Mouse (Mus musculus) limb, embryonic 14.5 days (tissue): ENCODE data around the gene 3110082I17Rik. TPM values are rescaled to one million over a fixed set of nuclear protein-coding genes. Genes with fewer than 3 reads are reported as not detected.
A peak's percentile ranks its signal among the peaks of the same experiment; 100 is the strongest.

Experiments
- ATAC-seq: fragments of 200-750 bp; cut with Nextera tagmentation; 2 replicates; pipeline ENCODE4 v1.8.0; 2017; ENCODE audit warnings: low read depth, moderate number of reproducible peaks, moderate TSS enrichment; ENCODE audit not compliant: low FRiP score
- DNase-seq: peaks from one replicate; pipeline ENCODE4 v3.0.0-alpha.2; 2015; ENCODE audit warnings: low spot score
- H3K27ac ChIP-seq: fragments of 300-500 bp; sonication (generic); replicated peaks from 2 replicates; pipeline ENCODE4 v1.5.1; 2014; ENCODE audit warnings: low read depth, mild to moderate bottlenecking, low read length, moderate library complexity, mixed read lengths
- H3K27me3 ChIP-seq: fragments of 300-500 bp; sonication (generic); 2 replicates; pipeline ENCODE4 v1.6.1; 2014; ENCODE audit warnings: low read length, mixed read lengths; ENCODE audit not compliant: control insufficient read depth, insufficient read depth
- H3K36me3 ChIP-seq: fragments of 300-500 bp; sonication (generic); 2 replicates; pipeline ENCODE4 v1.6.1; 2014; ENCODE audit warnings: mild to moderate bottlenecking, low read length, moderate library complexity, mixed read lengths; ENCODE audit not compliant: control insufficient read depth, insufficient read depth
- H3K4me1 ChIP-seq: fragments of 300-500 bp; sonication (generic); 2 replicates; pipeline ENCODE4 v1.6.1; 2014; ENCODE audit warnings: antibody characterized with exemption, low read length, mixed read lengths; ENCODE audit not compliant: control insufficient read depth, insufficient read depth
- H3K4me2 ChIP-seq: fragments of 300-500 bp; sonication (generic); replicated peaks from 2 replicates; pipeline ENCODE4 v1.6.1; 2014; ENCODE audit warnings: low read depth, mild to moderate bottlenecking, low read length, moderate library complexity; ENCODE audit not compliant: severe bottlenecking
- H3K4me3 ChIP-seq: fragments of 300-500 bp; sonication (generic); replicated peaks from 2 replicates; pipeline ENCODE4 v1.5.1; 2014; ENCODE audit warnings: low read length
- H3K9ac ChIP-seq: fragments of 300-500 bp; sonication (generic); 2 replicates; pipeline ENCODE4 v1.6.1; 2014; ENCODE audit warnings: mild to moderate bottlenecking, low read depth, low read length, moderate library complexity; ENCODE audit not compliant: severe bottlenecking
- H3K9me3 ChIP-seq: fragments of 300-500 bp; sonication (generic); 2 replicates; pipeline ENCODE4 v1.6.1; 2016; ENCODE audit warnings: low read length; ENCODE audit not compliant: control insufficient read depth
- POLR2A ChIP-seq: fragments of 200-500 bp; IDR thresholded peaks from 2 replicates; pipeline ENCODE4 v1.8.0; 2012; ENCODE audit warnings: inconsistent platforms, mild to moderate bottlenecking, moderate library complexity, borderline replicate concordance; ENCODE audit not compliant: insufficient read depth, insufficient read length; ENCODE audit errors: extremely low read depth
- WGBS: fragments of 180-500 bp; shearing (Covaris S2); extraction: QIAGEN DNeasy Blood & Tissue Kit; methylation state at CpG from one replicate; pipeline ENCODE4 v1.1.7; 2014; 5-methylcytosine and 5-hydroxymethylcytosine counted together
- polyA plus RNA-seq, 2 experiments: library from polyadenylated mRNA; depleted of rRNA in 1 of 2; stranded (reverse) in 1 of 2; unstranded in 1 of 2; fragments of >200 nt; fragmentation: Nextera tagmentation in 1 of 2; extraction: Ambion mirVana in 1 of 2; gene quantifications; 2 replicates each; pipeline versions ENCODE4 v1.2.1 to v1.2.3; 2012 to 2014

The 3110082I17Rik gene
- polyA plus RNA-seq, 2 experiments = 23.2 to 27.9 TPM

GRCm38 (mm10) chr5:139445258-139445657, 15.1 kb downstream of the 3110082I17Rik start:
- no peaks in the 10 kb centered on the region for H3K27me3 ChIP-seq
- no peak for TF ChIP-seq POLR2A
- no peaks in the 10 kb centered on the region for H3K9me3 ChIP-seq
- no peak overlapping the region for H3K4me2 ChIP-seq
- ATAC-seq = no peak
- whole genome bisulfite sequencing = 90% methylated on average over 8 of the region's 8 CpGs
- H3K36me3 ChIP-seq = no peaks in the 10 kb centered on the region
- no peak for DNase-seq
- no peaks in the 10 kb centered on the region; the same call in 1 of the 2 replicates for H3K4me1 ChIP-seq
- no peak overlapping the region for H3K27ac ChIP-seq
- H3K9ac ChIP-seq = no peak overlapping the region
- no peak overlapping the region for H3K4me3 ChIP-seq

- H3K4me1 ChIP-seq = no peaks in the 10 kb centered on the region; the same call in 1 of the 2 replicates
- H3K9ac ChIP-seq = no peak overlapping the region
- no peak for TF ChIP-seq POLR2A
- no peak for ATAC-seq
- H3K27ac ChIP-seq = 0 out of 2 replicates have a peak overlapping the region, but pooled peaks have one; percentile 5
- H3K9me3 ChIP-seq = no peaks in the 10 kb centered on the region
- no peak overlapping the region for H3K4me2 ChIP-seq
- no peak for DNase-seq
- 74% methylated on average over 4 of the region's 4 CpGs for WGBS
- no peaks in the 10 kb centered on the region for H3K36me3 ChIP-seq
- H3K27me3 ChIP-seq = no peaks in the 10 kb centered on the region
- no peak overlapping the region for H3K4me3 ChIP-seq
Observed at GRCm38 (mm10) chr5:139442962-139443361, 17.4 kb downstream of the 3110082I17Rik start.

- H3K9ac ChIP-seq = no peak overlapping the region
- no peak overlapping the region for H3K4me3 ChIP-seq
- H3K36me3 ChIP-seq = no peaks in the 10 kb centered on the region
- TF ChIP-seq POLR2A = no peak
- 0 out of 2 replicates have a peak overlapping the region, but pooled peaks have one; percentile 5 for H3K27ac ChIP-seq
- H3K4me1 ChIP-seq = no peaks in the 10 kb centered on the region; the same call in 1 of the 2 replicates
- WGBS = 69% methylated on average over 12 of the region's 12 CpGs
- no peak for DNase-seq
- no peaks in the 10 kb centered on the region for H3K9me3 ChIP-seq
- no peaks in the 10 kb centered on the region for H3K27me3 ChIP-seq
- no peak overlapping the region for H3K4me2 ChIP-seq
- no peak for ATAC-seq
Observed at GRCm38 (mm10) chr5:139442428-139442827, 17.9 kb downstream of the 3110082I17Rik start.

- H3K4me3 ChIP-seq = no peak overlapping the region
- H3K9ac ChIP-seq = no peak overlapping the region
- no peaks in the 10 kb centered on the region for H3K36me3 ChIP-seq
- no peaks in the 10 kb centered on the region; the same call in 1 of the 2 replicates for H3K4me1 ChIP-seq
- DNase-seq (no peak), ATAC-seq (no peak)
- H3K27ac ChIP-seq = no peak overlapping the region
- H3K9me3 ChIP-seq = no peaks in the 10 kb centered on the region
- H3K4me2 ChIP-seq = no peak overlapping the region
- WGBS = 90% methylated on average over 2 of the region's 2 CpGs
- H3K27me3 ChIP-seq = no peaks in the 10 kb centered on the region
- TF ChIP-seq POLR2A = no peak
Observed at GRCm38 (mm10) chr5:139441726-139442018, 18.7 kb downstream of the 3110082I17Rik start.

GRCm38 (mm10) chr5:139440926-139441725, 19.2 kb downstream of the 3110082I17Rik start:
- Histone ChIP-seq H3K27me3 (no peaks in the 10 kb centered on the region), H3K4me1 (no peaks in the 10 kb centered on the region; the same call in 1 of the 2 replicates), H3K27ac (no peak overlapping the region), H3K4me2 (no peak overlapping the region), H3K36me3 (no peaks in the 10 kb centered on the region), H3K9me3 (no peaks in the 10 kb centered on the region), H3K4me3 (no peak overlapping the region), H3K9ac (no peak overlapping the region)
- DNase-seq (no peak), ATAC-seq (no peak)
- TF ChIP-seq POLR2A = no peak
- 91% methylated on average over 11 of the region's 11 CpGs for WGBS
